Mouse (Mus musculus) erythroblast, embryonic 14.5 days (primary cell): ENCODE measurements around the gene Tcf7l1. TPM values are rescaled to one million over a fixed set of nuclear protein-coding genes. Genes with fewer than 3 reads are reported as not detected.
A peak's percentile ranks its signal among the peaks of the same experiment; 100 is the strongest.

Experiments used
- H3K27me3 ChIP-seq: 2 replicates; pipeline ENCODE4 v1.6.1; 2012; ENCODE audit warnings: inconsistent platforms; ENCODE audit not compliant: control insufficient read depth
- H3K36me3 ChIP-seq: 2 replicates; pipeline ENCODE4 v1.6.1; 2012; ENCODE audit warnings: mild to moderate bottlenecking, inconsistent platforms; ENCODE audit not compliant: control insufficient read depth
- H3K4me1 ChIP-seq: 2 replicates; pipeline ENCODE4 v1.6.1; 2012; ENCODE audit warnings: inconsistent platforms; ENCODE audit not compliant: control insufficient read depth
- H3K4me3 ChIP-seq: replicated peaks from 2 replicates; pipeline ENCODE3; 2012; ENCODE audit warnings: moderate library complexity, mild to moderate bottlenecking, inconsistent platforms
- H3K9me3 ChIP-seq: 2 replicates; pipeline ENCODE4 v1.6.1; 2012; ENCODE audit warnings: low read length, inconsistent platforms, mixed read lengths; ENCODE audit not compliant: control insufficient read depth
- GATA1 ChIP-seq: IDR thresholded peaks from 2 replicates; pipeline ENCODE4 v1.6.1; 2012; ENCODE audit warnings: low read length, inconsistent platforms, mixed read lengths
- TAL1 ChIP-seq: IDR thresholded peaks from 3 replicates; pipeline ENCODE4 v1.6.1; 2012; ENCODE audit warnings: low read length, inconsistent platforms, mixed read lengths
- polyA plus RNA-seq: library from polyadenylated mRNA; stranded (reverse); fragments of >175 nt; gene quantifications from 2 replicates; pipeline ENCODE4 v1.2.3, GENCODE M21; 2012

Gene Tcf7l1
- polyA plus RNA-seq, 1 experiment: 0.10 TPM

DNA sequence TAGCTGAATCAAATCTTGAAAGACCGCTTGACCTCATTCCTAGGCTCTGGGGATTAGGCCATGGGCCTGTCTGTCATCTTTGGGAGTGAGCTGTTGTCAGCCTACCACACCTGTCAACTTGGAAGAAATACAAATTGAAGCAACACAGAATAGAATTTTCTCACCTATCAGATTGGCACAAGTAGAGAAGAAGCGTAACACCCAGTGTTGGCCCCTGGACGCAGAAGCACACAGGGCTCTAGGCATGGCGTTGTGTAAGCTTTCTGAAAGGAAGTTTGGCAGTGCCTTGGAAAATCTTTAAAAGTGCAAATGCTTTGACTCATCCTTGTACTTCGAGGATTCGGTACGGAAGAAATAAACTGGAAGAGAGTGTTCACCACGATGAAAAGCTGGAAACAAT lies 3.6 kb upstream of the Tcf7l1 start:
- H3K27me3 ChIP-seq: peaks cover 33% of the 10 kb centered on the region

DNA sequence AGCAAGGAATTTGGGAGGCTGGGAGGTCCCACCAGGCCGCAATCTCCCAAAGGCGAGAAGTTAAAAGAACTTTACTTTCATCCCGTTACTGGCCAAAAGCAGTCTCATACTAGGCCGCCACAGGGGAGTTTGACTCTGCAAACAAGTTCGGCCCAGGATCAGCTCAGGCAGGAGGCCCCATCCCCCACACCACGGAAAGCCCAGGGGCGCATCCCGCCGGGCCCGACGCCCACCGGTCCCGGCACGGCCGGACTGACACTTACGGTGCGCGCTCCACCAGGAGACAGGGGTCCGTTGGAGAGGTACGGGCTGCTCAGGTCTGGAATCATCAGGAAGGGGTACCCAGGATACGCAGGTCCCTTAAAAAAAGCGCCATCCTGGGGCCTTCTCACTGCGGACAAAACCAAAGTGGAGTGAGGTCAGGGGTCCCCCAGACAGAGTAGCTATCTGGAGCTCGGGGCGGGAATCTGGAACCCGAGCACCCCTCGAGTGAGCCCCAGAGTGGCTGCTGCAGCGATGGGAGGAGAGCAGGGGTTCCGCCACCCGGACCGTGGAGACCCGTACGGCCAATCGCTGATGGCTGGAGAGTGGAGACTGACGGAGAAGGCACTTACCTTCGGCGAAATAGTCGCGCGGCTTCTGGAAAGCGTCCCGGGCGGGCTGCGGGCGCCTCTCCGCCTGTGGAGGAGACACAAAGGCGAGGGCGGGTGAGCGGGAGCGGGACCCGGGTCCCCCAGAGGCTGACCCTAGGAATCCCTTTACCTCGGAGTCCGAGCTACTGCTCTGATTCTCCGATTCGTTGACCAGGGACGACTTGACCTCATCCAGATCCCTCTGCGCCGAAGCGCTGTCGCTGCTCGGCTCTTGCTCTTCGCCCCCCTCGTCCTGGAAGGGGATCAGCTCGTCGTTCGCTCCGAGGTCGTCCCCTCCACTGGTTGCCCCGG lies 834 bp downstream of the Tcf7l1 start:
- Histone ChIP-seq H3K9me3 (no peaks in the 10 kb centered on the region; the same call in 1 of the 2 replicates), H3K4me3 (peak overlapping the region; percentile 57), H3K36me3 (no peaks in the 10 kb centered on the region; the same call in 1 of the 2 replicates), H3K4me1 (peaks cover 7% of the 10 kb centered on the region), H3K27me3 (peaks cover 48% of the 10 kb centered on the region)
- no peak for TF ChIP-seq GATA1
- no peak for TF ChIP-seq TAL1

More for the DNA sequence above, 3.6 kb upstream of the Tcf7l1 start:
- TF ChIP-seq TAL1 (no peak), GATA1 (no peak)
- Histone ChIP-seq H3K36me3 (no peaks in the 10 kb centered on the region), H3K4me1 (peaks cover 7% of the 10 kb centered on the region), H3K9me3 (no peaks in the 10 kb centered on the region; the same call in 1 of the 2 replicates), H3K4me3 (no peak overlapping the region)

DNA sequence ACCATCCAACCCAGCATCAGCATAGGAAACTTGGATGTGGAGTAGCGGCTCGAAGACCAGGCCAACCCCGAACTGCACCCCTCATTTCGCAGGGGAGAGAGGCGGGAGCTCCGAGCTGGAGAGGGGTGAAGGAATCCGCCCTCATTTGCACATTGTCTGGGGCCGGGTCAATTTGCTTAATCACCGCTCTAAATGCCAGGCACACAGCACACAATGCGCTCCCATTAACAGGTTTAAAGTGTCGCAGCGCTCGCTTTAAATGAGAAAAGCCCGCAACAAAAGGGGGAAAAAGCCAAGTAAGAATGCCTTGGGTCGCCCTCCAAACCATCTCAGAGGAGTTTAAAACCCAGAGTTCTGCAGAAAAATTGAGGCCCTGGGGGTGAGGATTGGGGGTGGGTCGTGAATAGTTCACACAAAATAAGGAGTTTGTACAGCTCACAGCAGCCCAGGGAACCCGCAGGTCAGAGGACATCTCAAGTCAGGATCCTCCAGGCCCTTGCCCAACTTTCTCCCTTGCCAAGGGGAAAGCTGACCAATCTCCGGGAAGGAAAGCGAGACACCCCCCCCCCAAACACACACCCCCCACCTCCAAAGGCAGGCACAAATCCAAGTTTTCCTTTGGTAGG lies 1.6 kb downstream of the Tcf7l1 start:
- no peaks in the 10 kb centered on the region; the same call in 1 of the 2 replicates for H3K36me3 ChIP-seq
- no peaks in the 10 kb centered on the region; the same call in 1 of the 2 replicates for H3K9me3 ChIP-seq
- TF ChIP-seq GATA1 (no peak), TAL1 (no peak)
- peaks cover 7% of the 10 kb centered on the region for H3K4me1 ChIP-seq
- peaks cover 48% of the 10 kb centered on the region for H3K27me3 ChIP-seq
- H3K4me3 ChIP-seq: peak overlapping the region; percentile 57

DNA sequence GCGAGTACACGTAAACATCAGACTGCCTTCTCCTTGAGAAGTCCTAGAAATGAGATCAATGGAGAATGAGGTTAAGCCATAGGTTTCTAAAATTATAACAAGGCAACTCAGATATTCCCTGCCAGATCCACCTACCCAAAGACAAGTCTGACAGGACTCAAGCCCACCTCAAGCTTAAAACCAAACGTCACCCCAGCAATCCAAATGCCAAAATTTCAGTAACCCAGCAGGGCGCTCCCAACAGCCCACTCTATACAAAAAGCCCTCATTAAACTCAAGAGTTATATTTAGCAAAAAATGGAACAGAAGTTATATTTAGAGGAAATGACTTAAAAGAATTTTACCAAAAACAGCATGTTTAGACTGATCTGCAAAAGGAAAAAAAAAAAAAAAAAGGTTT lies 5.3 kb downstream of the Tcf7l1 start:
- Histone ChIP-seq H3K27me3 (peaks cover 26% of the 10 kb centered on the region), H3K4me1 (no peaks in the 10 kb centered on the region; the same call in none of the 2 replicates), H3K36me3 (no peaks in the 10 kb centered on the region; the same call in 1 of the 2 replicates), H3K4me3 (no peak overlapping the region), H3K9me3 (peaks cover 3% of the 10 kb centered on the region; the same call in 1 of the 2 replicates)
- TF ChIP-seq TAL1: no peak
- no peak for TF ChIP-seq GATA1

DNA sequence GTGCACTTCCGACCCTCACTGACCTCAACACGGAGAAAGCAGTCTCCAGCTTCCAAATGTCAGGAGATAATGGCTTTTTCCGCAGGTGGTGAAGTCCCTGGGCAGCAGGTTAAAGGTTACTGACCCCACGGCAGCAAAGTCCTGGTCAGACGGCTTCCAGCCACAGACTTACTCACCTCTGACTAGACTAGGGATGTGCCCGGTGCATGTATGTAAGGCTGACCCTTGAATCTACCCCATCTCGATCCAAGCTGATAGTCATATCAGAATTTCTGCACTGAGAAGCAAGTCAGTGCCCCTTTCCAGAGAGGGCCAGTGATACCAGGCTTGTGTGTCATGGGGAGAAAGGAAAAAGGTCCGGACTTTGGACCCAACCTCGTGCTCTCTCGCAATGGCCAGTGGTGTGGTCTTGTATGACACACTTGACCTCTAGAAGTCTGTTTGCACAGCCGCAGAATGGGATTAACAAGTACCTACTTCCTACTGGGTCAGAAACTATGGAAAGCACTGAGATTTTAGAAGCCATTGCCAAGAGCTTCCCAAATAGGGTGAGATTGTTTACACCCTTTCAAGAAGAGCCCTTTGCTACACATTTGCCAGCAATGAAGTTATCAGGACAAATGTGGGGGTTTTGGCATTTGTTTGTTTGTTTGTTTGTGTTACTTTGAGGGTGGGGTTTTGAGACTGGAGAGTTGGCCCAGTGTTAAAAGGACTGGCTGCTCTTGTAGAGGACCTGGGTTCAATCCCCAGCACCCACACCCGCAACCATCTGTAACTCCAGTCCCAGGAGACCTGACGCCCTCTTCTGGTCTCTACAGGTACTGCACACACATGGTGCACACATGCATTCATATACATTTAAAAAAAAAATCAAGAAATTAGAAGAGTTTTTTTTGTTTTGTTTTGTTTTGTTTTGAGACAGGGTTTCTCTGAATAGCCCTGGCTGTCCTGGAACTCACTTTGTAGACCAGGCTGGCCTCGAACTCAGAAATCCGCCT lies 10.0 kb downstream of the Tcf7l1 start:
- TF ChIP-seq GATA1 (no peak), TAL1 (no peak)
- Histone ChIP-seq H3K9me3 (peaks cover 4% of the 10 kb centered on the region; the same call in 1 of the 2 replicates), H3K36me3 (no peaks in the 10 kb centered on the region; the same call in 1 of the 2 replicates), H3K4me1 (no peaks in the 10 kb centered on the region), H3K4me3 (no peak overlapping the region), H3K27me3 (no peaks in the 10 kb centered on the region)

DNA sequence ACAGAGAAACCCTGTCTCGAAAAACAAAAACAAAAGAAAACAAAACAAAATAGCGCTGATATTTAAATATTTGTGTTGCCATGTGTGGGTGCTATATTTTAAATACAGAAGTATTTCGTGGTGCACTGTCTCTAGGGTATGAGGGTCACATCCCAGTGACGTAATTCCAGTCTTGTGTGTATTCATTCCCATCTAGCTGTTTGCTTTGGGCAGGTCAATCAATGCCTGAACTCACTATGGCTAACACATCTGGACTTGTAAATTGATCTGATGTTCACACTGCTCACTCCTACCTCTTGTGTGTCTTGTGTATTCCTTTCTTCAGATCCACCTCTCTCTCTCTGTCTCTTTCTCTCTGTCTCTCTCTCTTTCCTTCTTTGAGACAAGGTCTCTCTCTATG lies 11.8 kb downstream of the Tcf7l1 start:
- no peak for TF ChIP-seq TAL1
- TF ChIP-seq GATA1: no peak
- no peaks in the 10 kb centered on the region for H3K36me3 ChIP-seq
- H3K4me3 ChIP-seq: no peak overlapping the region
- H3K27me3 ChIP-seq: no peaks in the 10 kb centered on the region
- no peaks in the 10 kb centered on the region for H3K4me1 ChIP-seq
- peaks cover 4% of the 10 kb centered on the region; the same call in 1 of the 2 replicates for H3K9me3 ChIP-seq

DNA sequence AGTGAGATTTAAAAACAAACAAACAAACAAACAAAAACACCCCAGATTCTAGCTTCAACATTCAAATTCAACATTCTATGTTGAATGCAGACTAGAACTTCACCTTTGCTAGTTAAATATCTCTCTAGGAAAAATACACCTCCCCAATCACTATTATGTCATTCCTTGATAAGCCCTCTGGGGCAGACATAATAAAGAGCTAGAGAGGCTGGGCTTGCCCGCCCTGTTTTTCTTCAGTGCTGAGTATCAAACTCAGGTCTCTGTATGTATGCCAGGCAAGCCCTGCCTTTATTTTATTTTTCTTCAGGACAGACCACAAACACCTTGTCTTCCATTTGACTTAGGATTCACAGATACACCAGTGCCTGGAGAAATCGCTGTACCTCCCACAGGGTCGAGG lies 14.8 kb downstream of the Tcf7l1 start:
- peaks cover 4% of the 10 kb centered on the region; the same call in 1 of the 2 replicates for H3K9me3 ChIP-seq
- no peaks in the 10 kb centered on the region for H3K27me3 ChIP-seq
- no peak for TF ChIP-seq GATA1
- TF ChIP-seq TAL1: no peak
- H3K36me3 ChIP-seq: no peaks in the 10 kb centered on the region
- H3K4me1 ChIP-seq: no peaks in the 10 kb centered on the region
- no peak overlapping the region for H3K4me3 ChIP-seq
